Mouse (Mus musculus): Measurements from ENCODE around the gene Rrm1. TPM values are rescaled to one million over a fixed set of nuclear protein-coding genes. Genes with fewer than 3 reads are reported as not detected.
"Not testable (repeated sequence)": the region's sequence is repeated elsewhere in the genome, so short reads cannot be mapped to it uniquely, and the experiment has no call there.

The Rrm1 gene
- polyA plus RNA-seq (2012; ENCODE audit: insufficient read depth, insufficient read length, low replicate concordance, missing spikeins): not detected in 2 replicates

DNA sequence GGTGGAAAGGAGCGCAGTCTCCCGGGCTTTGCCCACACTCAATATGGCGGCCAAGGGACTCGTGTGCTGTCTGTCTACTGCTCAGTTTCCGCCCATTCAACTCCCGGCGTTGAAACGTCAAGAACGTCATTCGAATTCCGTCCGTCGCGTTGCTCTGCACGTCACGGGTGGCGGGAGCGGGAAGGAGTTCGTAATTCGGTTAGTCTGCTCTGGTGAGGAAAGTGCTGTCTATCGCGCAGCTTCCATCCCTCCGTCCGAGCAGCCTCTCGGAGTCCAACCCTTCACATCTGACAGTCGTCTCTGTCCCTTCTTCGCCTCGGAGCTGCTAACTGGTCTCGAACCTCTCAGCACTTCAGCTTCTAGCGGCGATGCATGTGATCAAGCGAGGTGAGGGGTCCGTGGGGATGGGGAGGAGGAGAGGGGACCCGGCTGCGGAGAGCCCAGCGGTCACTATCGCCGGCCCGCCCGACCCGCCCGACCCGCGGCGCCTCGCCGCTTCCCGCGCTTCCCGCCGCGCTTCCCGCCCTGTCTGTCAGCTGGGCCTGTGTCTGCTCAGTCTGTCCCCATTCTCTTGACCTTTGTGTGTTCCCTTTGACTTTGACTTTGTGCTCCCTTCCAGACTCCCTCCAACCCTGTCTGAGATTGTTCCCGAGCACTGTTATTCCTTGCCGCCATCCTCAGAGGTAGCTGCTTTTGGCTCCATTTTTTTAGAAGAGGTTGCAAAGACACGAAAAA lies at the start of gene Rrm1:
Gene Rrm1, plus strand, starts transcription at position 39 of the 735 bp plus-strand sequence.
- TF ChIP-seq POLR2A (IDR thresholded peaks at IDR 0.05; ENCODE audit: insufficient read depth, low read depth, low read length): 0 out of 2 replicates have a peak, but pooled peaks have one; percentile 21
- TF ChIP-seq CTCF (IDR thresholded peaks at IDR 0.05; ENCODE audit: insufficient read depth, low read depth, low read length): no peak
- no peak within 1 kb of the TSS for H3K27ac ChIP-seq (ENCODE audit: insufficient read depth, low read depth, low read length)
- peak within 1 kb of the TSS; percentile 80 for H3K4me3 ChIP-seq (ENCODE audit: insufficient read depth, low read depth, low read length)
- H3K4me1 ChIP-seq (ENCODE audit: control insufficient read depth, insufficient read depth, low read length): peaks cover 3% of the 10 kb centered on the region; the same call in 1 of the 2 replicates
- WGBS: under 1% methylated on average over 53 of the region's 56 CpGs

DNA sequence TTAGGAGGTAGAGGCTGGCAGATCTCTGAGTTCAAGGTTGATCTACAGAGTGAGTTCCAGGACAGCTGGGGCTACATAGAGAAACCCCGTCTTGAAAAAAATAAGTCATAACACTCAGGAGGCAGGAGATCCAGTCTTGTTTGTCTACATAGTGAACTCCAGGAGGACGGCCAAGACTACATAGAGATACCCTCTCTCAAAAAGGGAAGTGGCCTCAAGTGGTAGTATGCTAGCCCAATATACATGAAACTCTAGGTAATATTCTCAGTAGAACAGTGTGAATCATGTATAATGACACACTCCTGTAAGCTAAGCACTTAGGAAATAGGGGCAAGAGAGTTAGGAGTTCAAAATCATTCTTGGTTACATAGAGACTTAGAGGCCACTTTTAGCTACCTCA lies 47.6 kb upstream of the Rrm1 start:
- no peaks in the 10 kb centered on the region; the same call in 1 of the 2 replicates for H3K4me1 ChIP-seq (ENCODE audit: control insufficient read depth, insufficient read depth, low read length)
- 92% methylated on average over 2 of the region's 2 CpGs for WGBS
- H3K27ac ChIP-seq (ENCODE audit: insufficient read depth, low read depth, low read length): no peak overlapping the region
- TF ChIP-seq CTCF (IDR thresholded peaks at IDR 0.05; ENCODE audit: insufficient read depth, low read depth, low read length): no peak
- TF ChIP-seq POLR2A (IDR thresholded peaks at IDR 0.05; ENCODE audit: insufficient read depth, low read depth, low read length): no peak
- no peak overlapping the region for H3K4me3 ChIP-seq (ENCODE audit: insufficient read depth, low read depth, low read length)

- H3K4me1 ChIP-seq (ENCODE audit: control insufficient read depth, insufficient read depth, low read length): no peaks in the 10 kb centered on the region; the same call in 1 of the 2 replicates
- no peak overlapping the region for H3K4me3 ChIP-seq (ENCODE audit: insufficient read depth, low read depth, low read length)
- H3K27ac ChIP-seq (ENCODE audit: insufficient read depth, low read depth, low read length): no peak overlapping the region
- 55% methylated on average over 7 of the region's 7 CpGs for WGBS
- TF ChIP-seq CTCF (IDR thresholded peaks at IDR 0.05; ENCODE audit: insufficient read depth, low read depth, low read length) (no peak), POLR2A (IDR thresholded peaks at IDR 0.05; ENCODE audit: insufficient read depth, low read depth, low read length) (no peak)
These were observed 45.6 kb upstream of the Rrm1 start for GRCm38 (mm10) chr7:102395894-102396293.

- TF ChIP-seq POLR2A (IDR thresholded peaks at IDR 0.05; ENCODE audit: insufficient read depth, low read depth, low read length): no peak
- no peak for TF ChIP-seq CTCF (IDR thresholded peaks at IDR 0.05; ENCODE audit: insufficient read depth, low read depth, low read length)
- 99% methylated on average over 3 of the region's 3 CpGs for WGBS
- H3K4me3 ChIP-seq (ENCODE audit: insufficient read depth, low read depth, low read length): no peak overlapping the region
- H3K4me1 ChIP-seq (ENCODE audit: control insufficient read depth, insufficient read depth, low read length): no peaks in the 10 kb centered on the region; the same call in 1 of the 2 replicates
- no peak overlapping the region for H3K27ac ChIP-seq (ENCODE audit: insufficient read depth, low read depth, low read length)
These were observed 45.2 kb upstream of the Rrm1 start for GRCm38 (mm10) chr7:102396331-102396730.

GRCm38 (mm10) chr7:102399180-102399731 lies 42.2 kb upstream of the Rrm1 start:
- TF ChIP-seq CTCF (IDR thresholded peaks at IDR 0.05; ENCODE audit: insufficient read depth, low read depth, low read length) (no peak), POLR2A (IDR thresholded peaks at IDR 0.05; ENCODE audit: insufficient read depth, low read depth, low read length) (no peak)
- WGBS: 47% methylated on average over 3 of the region's 3 CpGs

DNA sequence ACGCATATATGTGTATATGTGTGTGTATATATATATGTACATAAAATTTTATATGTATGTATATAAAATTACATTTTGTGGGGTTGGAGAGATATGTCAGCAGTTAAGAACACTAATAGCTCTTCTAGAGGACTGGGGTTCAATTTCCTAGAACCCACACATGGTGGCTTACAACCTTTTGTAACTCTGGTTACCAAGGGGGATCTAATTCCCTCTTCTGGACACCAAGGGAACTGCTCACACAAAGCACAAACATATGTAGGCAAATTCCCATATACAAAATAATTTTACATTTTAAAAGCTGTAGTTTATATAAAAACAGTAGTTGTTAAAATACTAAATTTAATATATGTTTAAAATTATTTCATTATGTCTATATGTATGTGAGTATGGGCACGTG lies 37.4 kb upstream of the Rrm1 start:
- Histone ChIP-seq H3K27ac (ENCODE audit: insufficient read depth, low read depth, low read length) (no peak overlapping the region), H3K4me3 (ENCODE audit: insufficient read depth, low read depth, low read length) (no peak overlapping the region), H3K4me1 (ENCODE audit: control insufficient read depth, insufficient read depth, low read length) (no peaks in the 10 kb centered on the region)
- 96% methylated on average over 2 of the region's 2 CpGs for WGBS
- TF ChIP-seq CTCF (IDR thresholded peaks at IDR 0.05; ENCODE audit: insufficient read depth, low read depth, low read length): no peak
- no peak for TF ChIP-seq POLR2A (IDR thresholded peaks at IDR 0.05; ENCODE audit: insufficient read depth, low read depth, low read length)

More at GRCm38 (mm10) chr7:102399180-102399731, 42.2 kb upstream of the Rrm1 start:
- Histone ChIP-seq H3K27ac (ENCODE audit: insufficient read depth, low read depth, low read length) (no peak overlapping the region), H3K4me1 (ENCODE audit: control insufficient read depth, insufficient read depth, low read length) (no peaks in the 10 kb centered on the region; the same call in 1 of the 2 replicates), H3K4me3 (ENCODE audit: insufficient read depth, low read depth, low read length) (no peak overlapping the region)

GRCm38 (mm10) chr7:102407440-102407839 lies 34.1 kb upstream of the Rrm1 start:
- Histone ChIP-seq H3K27ac (ENCODE audit: insufficient read depth, low read depth, low read length) (no peak overlapping the region), H3K4me1 (ENCODE audit: control insufficient read depth, insufficient read depth, low read length) (no peaks in the 10 kb centered on the region), H3K4me3 (ENCODE audit: insufficient read depth, low read depth, low read length) (no peak overlapping the region)
- TF ChIP-seq CTCF (IDR thresholded peaks at IDR 0.05; ENCODE audit: insufficient read depth, low read depth, low read length): no peak
- TF ChIP-seq POLR2A (IDR thresholded peaks at IDR 0.05; ENCODE audit: insufficient read depth, low read depth, low read length): no peak

- 91% methylated on average over 9 of the region's 9 CpGs for WGBS
- not testable (repeated sequence) for H3K4me1 ChIP-seq (ENCODE audit: control insufficient read depth, insufficient read depth, low read length); H3K27ac ChIP-seq (ENCODE audit: insufficient read depth, low read depth, low read length); H3K4me3 ChIP-seq (ENCODE audit: insufficient read depth, low read depth, low read length)
These were observed 26.2 kb upstream of the Rrm1 start for GRCm38 (mm10) chr7:102415272-102415671.

- no peak for TF ChIP-seq CTCF (IDR thresholded peaks at IDR 0.05; ENCODE audit: insufficient read depth, low read depth, low read length)
- no peak for TF ChIP-seq POLR2A (IDR thresholded peaks at IDR 0.05; ENCODE audit: insufficient read depth, low read depth, low read length)
- H3K4me1 ChIP-seq (ENCODE audit: control insufficient read depth, insufficient read depth, low read length): no peaks in the 10 kb centered on the region
- no peak overlapping the region for H3K4me3 ChIP-seq (ENCODE audit: insufficient read depth, low read depth, low read length)
- 53% methylated on average over 6 of the region's 6 CpGs for WGBS
- H3K27ac ChIP-seq (ENCODE audit: insufficient read depth, low read depth, low read length): no peak overlapping the region
These were observed 25.7 kb upstream of the Rrm1 start for GRCm38 (mm10) chr7:102415841-102416240.

All from olfactory bulb, adult 2 months (tissue).